Mouse (Mus musculus) gastrocnemius, postnatal 25 days (tissue): ENCODE measurements around the gene Rps6ka2. TPM values are rescaled to one million over a fixed set of nuclear protein-coding genes. Genes with fewer than 3 reads are reported as not detected.
"Not testable (repeated sequence)": the region's sequence is repeated elsewhere in the genome, so short reads cannot be mapped to it uniquely, and the experiment has no call there.

Experiments used
- DNase-seq: peaks from one replicate; pipeline ENCODE4 v3.0.0; 2022
- long read RNA-seq, 2 experiments: library from polyadenylated mRNA; stranded (forward); transcript quantifications; one replicate each; pipeline ENCODE4 v2.0.0; 2021
- total RNA-seq, 2 experiments: library from RNA; stranded (reverse); gene quantifications; 1 replicate in 1 of 2; 2 replicates in 1 of 2; pipeline ENCODE4 v1.2.3; 2021

Rps6ka2 gene
- 10 to 100 TPM; 75.7 to 86.2 TPM for total RNA-seq
- long read RNA-seq, experiment 1, full-length matches to known transcripts: 1 of 50 reads
- long read RNA-seq, experiment 1, partial matches to known transcripts: 40 of 50 reads
- long read RNA-seq, experiment 1, other reads (novel, unspliced or antisense): 9 of 50 reads
- long read RNA-seq, experiment 2, partial matches to known transcripts: 63 of 82 reads
- long read RNA-seq, experiment 2, other reads (novel, unspliced or antisense): 19 of 82 reads

- peak; percentile 98 for DNase-seq
These were observed at the start of gene Rps6ka2 for GRCm38 (mm10) chr17:7169627-7170303. Rps6ka2 (plus strand) TSS chr17:7170115.

- not testable (repeated sequence) for DNase-seq
These were observed 49.1 kb upstream of the Rps6ka2 start for GRCm38 (mm10) chr17:7120835-7121234.

GRCm38 (mm10) chr17:7122554-7122953, 47.4 kb upstream of the Rps6ka2 start:
- DNase-seq: not testable (repeated sequence)

- not testable (repeated sequence) for DNase-seq
These were observed 43.4 kb upstream of the Rps6ka2 start for GRCm38 (mm10) chr17:7126475-7126874.

- not testable (repeated sequence) for DNase-seq
These were observed 35.9 kb upstream of the Rps6ka2 start for GRCm38 (mm10) chr17:7134002-7134401.

- DNase-seq: not testable (repeated sequence)
These were observed 34.6 kb upstream of the Rps6ka2 start for GRCm38 (mm10) chr17:7135277-7135676.

- DNase-seq: peak; percentile 60
These were observed 31.6 kb upstream of the Rps6ka2 start for GRCm38 (mm10) chr17:7138186-7138925.

- DNase-seq: no peak
These were observed 29.3 kb upstream of the Rps6ka2 start for GRCm38 (mm10) chr17:7140399-7141174.

- DNase-seq: peak; percentile 43
These were observed 27.5 kb upstream of the Rps6ka2 start for GRCm38 (mm10) chr17:7142367-7142766.

- DNase-seq: no peak
These were observed 25.9 kb upstream of the Rps6ka2 start for GRCm38 (mm10) chr17:7143885-7144518.

GRCm38 (mm10) chr17:7145373-7146058, 24.4 kb upstream of the Rps6ka2 start:
- no peak for DNase-seq

GRCm38 (mm10) chr17:7146479-7146878, 23.4 kb upstream of the Rps6ka2 start:
- no peak for DNase-seq

GRCm38 (mm10) chr17:7147920-7148321, 22.0 kb upstream of the Rps6ka2 start:
- DNase-seq: no peak

GRCm38 (mm10) chr17:7149328-7150195, 20.4 kb upstream of the Rps6ka2 start:
- DNase-seq: no peak

- DNase-seq: no peak
These were observed 18.3 kb upstream of the Rps6ka2 start for GRCm38 (mm10) chr17:7151446-7152100.

- no peak for DNase-seq
These were observed 17.3 kb upstream of the Rps6ka2 start for GRCm38 (mm10) chr17:7152662-7153061.

GRCm38 (mm10) chr17:7163955-7164354, 6.0 kb upstream of the Rps6ka2 start:
- no peak for DNase-seq

GRCm38 (mm10) chr17:7165524-7165923, 4.4 kb upstream of the Rps6ka2 start:
- no peak for DNase-seq

- DNase-seq: peak; percentile 71
These were observed 821 bp upstream of the Rps6ka2 start for GRCm38 (mm10) chr17:7168961-7169626.
